Mouse (Mus musculus): Measurements from ENCODE around the gene Rhag.
A peak's percentile ranks its signal among the peaks of the same experiment; 100 is the strongest.

Gene Rhag

DNA sequence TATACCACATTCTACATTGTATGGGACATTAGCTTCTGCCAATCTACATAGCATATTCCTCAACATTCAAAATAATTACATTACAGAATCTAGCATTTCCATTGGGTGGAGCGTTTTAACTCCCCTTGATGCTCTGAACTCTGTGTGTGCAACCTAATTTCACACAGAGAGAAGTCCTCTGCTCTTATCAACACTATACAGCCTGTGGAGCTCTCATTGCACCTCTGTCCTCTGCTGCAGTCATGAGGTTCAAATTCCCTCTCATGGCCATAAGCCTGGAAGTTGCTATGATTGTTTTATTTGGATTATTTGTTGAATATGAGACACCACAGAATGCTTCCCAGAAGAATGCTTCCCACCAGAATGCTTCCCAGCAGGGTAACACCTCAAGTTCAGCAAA, at the start of gene Rhag:
TSS of gene Rhag (plus strand) at position 193 of the 400 bp plus-strand sequence.
- peak; percentile 83 for DNase-seq (ENCODE audit: low read depth)

DNA sequence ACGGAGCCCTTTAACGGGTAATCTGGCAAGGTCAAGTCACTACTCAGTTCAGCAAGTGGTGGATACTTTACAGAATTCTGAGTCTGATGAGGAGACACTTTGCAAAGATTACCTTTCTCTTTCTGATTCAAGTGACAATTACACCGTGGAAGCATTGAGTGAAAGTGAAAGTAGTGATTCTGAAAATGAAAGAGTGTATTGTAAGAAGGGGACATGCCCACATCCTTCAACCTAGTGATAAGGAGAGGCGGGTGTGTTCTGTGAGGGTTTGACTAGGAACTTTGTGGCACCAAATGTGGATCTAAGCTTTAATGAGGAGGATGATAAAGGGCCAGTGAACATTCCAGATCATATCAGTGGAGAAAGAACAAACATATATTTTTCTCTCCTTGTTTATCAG, 47.3 kb upstream of the Rhag start:
- DNase-seq (ENCODE audit: low read depth), result no peak

DNA sequence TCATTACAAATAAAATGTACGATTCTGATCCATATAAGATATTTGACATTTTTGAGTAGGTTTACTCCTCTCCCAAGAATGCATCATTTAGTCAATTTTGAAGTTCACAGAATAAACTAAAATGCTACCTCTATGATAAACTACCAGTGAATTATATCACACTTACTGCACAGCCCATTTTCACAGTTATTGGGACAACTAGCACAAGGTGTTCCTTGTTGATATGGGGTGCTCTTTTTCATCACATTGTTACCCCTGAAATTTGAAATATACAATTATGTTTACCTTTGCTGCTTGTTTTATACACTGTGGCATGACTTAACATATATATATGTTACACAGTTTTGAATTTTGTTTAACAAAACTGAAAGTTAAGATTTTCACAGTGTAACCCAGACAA, 43.8 kb upstream of the Rhag start:
- peak; percentile 35 for DNase-seq (ENCODE audit: low read depth)

DNA sequence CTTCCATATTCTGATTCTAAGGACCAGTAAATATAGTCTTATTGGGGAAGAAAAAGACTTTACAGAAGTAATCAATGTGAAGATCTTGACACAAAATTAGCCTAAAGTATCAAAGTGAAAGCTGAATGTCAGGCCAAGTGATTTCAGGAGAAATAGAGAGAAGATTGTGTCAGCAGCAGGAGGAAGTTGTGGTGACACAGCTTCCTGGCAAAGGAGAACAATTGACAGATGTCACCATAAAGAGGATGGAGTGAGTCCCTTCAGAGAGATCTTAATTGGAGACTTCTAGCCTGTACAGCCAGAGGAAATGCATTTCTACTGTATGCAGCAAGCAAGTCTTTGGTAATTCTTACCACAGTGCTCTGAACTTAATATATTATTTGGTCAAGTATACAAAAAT, 21.0 kb upstream of the Rhag start:
- no peak for DNase-seq (ENCODE audit: low read depth)

DNA sequence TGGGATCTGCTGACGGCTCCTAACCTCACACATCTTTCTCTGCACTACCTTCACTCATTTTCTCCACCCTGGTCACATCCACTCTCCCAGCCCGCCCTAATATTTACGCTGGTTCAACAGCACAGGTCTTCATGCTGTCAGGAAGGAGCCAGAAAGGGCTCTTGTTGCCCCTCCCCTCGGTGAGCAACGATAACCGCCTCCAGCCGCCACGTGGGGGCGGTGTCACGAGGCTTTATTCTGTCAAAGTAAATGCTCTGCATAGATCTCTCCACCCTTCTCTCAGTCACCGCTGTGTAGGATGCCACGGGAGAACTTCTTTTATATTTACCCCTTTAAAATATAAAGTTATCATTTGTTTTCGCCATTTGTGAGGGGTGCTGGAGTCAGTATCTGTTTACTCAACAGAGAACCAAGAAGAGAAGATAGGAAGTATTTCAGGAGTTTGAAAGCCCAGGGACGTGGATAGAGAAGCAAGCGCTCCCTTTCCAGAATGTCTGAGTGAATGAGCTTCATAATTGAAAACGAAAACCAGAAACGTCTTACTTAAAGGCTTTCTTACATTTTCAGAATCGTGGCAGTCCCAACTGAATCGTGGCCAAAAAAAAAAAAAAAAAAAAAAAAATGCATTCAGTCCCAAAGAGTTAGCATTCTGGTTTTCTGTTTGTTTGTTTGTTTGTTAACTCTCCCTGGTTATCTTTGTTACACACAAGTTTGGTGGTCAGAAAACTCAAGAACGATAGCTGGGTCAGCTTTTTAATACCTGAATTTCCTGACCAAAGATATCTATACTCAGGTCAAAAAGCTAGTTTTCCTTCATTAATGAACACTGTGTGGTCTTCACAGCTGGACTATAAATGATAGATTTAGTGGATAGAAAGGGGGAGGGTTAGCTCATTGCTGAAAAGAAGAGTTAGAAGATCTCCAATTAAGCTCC, 16.7 kb upstream of the Rhag start:
- peak; percentile 83 for DNase-seq (ENCODE audit: low read depth)

DNA sequence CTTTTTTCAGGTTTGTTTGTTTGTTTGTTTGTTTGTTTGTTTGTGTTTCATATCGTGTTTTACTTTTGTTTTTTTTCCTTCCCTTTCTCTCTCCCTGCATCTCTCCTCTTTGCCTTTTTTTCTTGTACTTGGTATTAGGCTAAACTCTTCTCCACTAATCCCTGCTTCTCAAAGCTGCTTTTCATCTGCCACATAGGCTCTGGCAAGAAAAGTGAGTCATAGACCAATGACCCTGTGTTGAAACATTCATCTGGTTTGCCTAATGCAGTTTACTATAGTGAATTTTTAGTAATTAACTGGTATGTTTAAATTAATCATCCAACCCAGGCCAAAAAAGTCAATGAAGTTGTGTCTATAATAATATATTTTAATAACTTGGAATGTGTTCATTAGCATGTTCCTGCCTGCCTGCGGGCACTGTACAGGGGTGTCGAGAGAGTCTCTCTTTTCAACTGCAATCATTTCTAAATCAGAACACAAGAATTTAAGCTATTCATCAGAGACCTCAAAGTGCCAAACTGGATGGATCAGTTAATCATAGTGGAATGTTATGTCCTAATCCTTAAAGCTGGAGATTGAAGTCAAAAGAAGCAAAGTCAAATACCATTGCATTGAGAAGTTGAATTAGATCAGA, 8.1 kb upstream of the Rhag start:
- no peak for DNase-seq (ENCODE audit: low read depth)

DNA sequence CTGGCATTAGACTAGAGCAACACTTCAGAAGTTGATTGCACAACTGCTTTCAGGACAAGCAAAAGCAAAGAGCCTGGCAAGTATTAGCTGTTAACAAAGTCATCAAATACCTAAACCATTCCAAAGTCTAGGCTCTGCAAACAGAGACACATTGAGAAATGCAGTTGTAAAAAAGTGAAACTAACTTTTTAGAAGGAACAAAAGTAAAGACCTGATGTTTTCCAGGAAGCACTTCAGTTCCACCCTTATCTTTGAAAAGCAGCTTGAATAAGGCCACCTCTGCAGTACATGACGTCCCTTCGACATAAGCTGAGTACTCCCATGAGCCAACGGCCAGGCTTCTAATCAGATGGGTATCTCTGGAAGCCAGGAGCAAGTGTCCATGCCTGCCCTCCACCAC, 4.4 kb upstream of the Rhag start:
- DNase-seq (ENCODE audit: low read depth), result peak; percentile 83

DNA sequence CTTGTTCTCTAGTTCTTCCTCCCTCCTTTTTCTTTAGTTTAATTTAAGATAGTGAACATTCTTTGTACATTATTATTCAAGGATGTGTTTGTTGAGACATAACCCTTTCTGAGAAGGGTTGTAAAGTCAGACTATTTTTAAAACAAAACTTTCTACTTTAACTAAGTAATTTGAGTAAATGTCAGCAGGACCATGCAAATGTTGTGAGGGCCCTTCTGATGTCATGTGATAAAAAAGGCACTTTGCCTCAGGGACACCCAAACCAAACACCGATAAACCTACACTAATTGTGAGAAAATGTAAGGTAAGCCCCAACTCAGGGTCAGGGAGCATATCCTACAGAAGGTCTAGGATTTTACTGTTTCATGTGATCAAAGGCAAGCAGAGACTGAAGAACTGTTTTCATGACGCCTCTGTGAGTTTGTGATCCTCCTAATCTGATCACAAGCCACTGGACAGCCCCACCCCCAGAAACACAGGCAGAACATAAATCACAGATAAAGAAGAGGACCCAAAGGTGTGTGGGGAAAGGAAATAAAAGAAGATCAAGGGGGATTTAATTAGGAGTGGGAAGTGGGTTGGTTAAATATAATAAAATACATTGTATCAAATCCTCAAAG, 3.9 kb upstream of the Rhag start, which contains the start of gene Crisp2:
TSS of gene Crisp2 (minus strand) at position 51 of the 620 bp plus-strand sequence.
- DNase-seq (ENCODE audit: low read depth), result no peak

DNA sequence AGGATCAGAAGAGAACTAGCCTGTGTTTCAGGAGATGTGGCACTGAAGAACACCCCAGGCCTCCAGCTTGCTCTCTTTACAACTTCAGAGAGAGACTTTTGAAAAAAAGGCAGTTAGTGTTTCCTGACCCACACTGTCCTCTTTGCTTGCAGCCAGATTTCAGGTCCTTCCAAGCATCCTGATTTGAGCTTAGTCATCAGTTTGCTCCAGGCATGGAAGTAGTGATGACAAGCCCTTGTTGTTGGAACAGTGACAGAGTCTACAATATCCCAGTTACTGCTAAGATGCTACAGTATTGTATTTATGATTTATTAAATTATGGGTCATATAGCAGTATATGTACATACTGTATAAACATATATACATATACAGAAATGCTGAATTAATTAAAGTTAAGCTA, 2.9 kb upstream of the Rhag start:
- no peak for DNase-seq (ENCODE audit: low read depth)

DNA sequence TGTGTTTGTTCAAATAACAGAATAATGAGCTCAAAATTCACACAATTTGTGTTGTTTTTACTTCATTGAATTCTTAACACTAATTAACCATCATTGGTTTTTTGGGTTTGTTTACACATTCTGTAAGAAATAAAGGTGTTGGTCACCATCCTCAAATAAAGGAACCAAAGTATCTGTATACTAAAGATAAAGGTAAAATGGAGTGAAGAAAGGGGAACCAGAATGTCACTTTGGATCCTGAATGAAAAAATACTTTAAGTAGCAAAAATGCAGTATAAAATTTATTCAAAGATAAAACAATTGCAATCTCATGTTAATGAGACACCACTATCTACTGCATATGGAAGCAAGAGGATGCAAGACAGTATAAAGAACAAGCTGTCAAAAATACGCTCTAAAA, 634 bp downstream of the Rhag start:
- DNase-seq (ENCODE audit: low read depth), result no peak

DNA sequence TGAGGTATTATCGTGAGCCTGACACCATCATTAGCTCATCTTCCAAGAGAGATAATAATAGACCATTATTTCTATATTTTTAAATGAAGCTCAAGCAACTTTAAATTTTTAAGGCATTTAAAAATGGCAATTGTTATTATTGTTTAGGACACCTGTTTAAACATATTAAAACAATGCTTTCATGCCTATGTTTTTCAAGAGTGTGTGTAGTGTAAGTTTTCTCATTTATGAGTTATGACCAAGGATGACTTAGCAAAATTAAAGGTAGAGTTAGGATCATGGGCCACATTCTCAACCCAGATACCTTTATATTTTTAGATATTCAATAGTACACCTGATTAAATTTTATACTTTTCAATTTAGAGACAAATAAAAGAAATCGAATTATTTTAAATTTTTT, 1.3 kb downstream of the Rhag start:
- no peak for DNase-seq (ENCODE audit: low read depth)

DNA sequence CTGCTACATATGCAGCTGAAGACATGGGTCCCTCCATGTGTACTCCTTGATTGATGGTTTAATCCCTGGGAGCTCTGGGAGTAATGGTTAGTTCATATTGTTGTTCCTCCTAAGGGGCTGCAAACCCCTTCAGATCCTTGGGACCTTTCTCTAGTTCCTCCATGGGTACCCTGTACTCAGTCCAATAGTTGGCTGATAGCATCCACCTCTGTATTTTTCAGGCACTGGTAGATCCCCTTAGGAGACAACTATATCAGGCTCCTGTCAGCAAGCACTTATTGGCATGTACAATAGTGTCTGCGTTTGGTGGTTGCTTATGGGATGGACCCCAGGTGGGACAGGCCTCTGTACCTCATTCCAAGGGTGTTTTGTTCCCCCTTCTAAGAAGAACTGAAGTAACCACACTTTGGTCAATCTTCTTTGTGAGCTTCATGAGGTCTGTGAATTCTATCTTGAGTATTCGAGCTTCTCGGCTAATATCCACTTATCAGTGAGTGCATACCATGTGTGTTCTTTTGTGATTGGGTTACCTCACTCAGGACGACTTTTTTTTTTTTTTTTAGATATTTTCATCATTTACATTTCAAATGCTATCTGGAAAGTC, 6.5 kb downstream of the Rhag start:
- DNase-seq (ENCODE audit: low read depth), result no peak

DNA sequence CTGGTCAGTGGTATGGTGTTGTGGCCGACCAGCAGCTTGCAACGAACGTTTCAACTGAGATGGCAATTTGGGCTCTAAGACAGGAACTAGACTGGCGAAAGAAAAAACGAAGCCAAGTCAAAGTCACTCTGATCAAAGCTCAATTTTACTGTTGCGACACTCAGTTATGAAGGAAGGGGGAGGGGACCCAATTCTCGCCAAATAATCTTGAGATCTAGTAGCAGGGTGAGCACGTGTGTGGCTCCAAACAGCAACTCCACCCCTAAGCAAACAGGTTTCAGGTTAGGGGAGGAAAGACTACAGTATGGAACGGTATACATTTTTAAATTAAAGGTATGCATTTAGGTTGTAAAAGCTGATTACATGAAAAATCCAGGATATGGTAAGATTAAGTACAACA, 10.6 kb downstream of the Rhag start:
- DNase-seq (ENCODE audit: low read depth), result no peak

DNA sequence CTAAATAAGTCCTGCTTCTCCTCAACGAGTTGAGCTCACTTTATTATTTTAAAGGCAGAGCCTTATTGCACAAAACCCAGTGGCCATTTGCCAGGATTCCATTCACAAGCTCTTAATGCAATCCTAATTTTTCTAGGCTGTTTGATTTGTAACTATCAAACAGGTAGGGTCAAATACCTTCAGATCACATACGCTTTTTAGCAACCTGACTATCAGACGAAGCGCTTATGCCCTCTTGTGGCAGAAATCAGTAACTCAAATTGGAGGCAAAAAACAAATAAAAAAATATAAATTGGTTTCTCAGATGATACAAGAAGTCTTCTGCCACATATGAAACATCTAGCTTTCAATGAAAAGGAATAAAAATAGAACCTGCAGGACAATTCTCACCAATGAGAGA, 12.9 kb downstream of the Rhag start:
- DNase-seq (ENCODE audit: low read depth), result no peak

DNA sequence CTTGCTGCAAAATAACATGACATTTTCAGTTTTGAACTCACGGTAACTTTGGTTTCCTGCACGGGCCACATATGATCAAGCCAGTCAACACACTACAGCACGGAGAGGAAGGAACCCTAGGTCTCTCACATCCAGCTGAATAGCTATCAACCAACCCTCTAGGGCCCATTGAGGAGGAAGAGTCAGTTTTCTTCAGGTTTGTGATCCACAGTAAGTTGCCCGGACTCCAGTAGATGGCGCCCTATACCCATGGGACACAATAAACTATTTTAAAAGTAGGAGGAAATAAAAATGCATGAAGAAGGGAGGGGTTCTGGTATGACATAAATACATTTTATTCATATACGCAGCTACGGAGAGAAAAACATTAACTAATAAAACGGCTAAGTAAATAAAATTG, 13.6 kb downstream of the Rhag start:
- no peak for DNase-seq (ENCODE audit: low read depth)

DNA sequence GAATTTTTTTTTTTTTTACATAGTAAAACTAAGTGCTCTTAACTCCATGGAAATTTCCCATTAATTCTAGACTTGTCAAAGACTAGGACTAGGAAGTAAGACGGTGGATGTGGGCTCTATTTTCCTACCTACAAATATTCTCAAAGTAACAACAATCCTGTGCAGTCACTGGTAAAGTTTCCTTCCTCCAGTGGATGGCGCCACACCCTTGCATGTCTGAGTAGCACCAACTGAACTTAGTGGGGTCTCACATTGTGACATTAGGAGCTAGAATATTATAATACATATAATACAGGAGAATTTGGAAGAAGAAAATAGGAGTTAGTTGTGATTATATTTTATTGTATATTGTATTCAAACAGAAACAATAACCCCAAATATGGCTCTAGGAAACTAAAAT, 20.9 kb downstream of the Rhag start:
- DNase-seq (ENCODE audit: low read depth), result no peak

DNA sequence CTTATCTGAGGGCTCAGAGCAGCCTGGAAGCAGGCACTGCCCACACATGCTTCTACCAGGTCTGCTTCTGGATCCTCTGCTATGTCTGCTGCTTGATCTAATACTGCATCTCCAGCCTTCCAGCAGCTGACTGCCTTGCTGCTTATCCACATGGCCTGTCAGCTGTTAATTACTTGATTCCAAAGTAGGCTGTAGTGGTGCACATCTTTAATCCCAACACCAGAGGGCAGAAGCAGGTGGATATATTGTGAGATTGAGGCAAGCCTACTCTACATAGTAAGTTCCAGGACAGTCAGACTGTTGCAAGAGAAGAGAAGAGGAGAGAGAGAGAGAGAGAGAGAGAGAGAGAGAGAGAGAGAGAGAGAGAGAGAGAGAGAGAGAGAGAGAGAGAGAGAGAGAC, 26.4 kb downstream of the Rhag start:
- no peak for DNase-seq (ENCODE audit: low read depth)

DNA sequence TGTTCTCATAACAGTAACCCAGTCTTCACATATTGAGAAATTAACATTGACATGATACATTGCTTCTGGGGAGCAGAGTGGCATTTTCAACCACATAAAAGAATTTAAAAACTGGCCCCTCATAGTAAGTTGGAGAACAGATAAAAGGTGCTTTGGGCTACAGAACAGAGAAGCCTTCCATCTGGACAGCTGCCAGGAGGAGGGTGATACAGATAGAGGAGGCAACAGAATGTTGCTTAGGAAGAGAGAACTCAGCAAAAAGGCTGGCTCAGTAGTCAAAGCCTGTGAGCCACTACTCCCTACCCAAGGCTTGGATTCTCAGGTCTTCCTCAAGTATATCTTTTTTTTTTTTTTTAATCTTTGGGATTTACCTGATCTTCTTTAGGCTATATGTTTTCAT, 44.1 kb downstream of the Rhag start:
- DNase-seq (ENCODE audit: low read depth), result no peak

DNA sequence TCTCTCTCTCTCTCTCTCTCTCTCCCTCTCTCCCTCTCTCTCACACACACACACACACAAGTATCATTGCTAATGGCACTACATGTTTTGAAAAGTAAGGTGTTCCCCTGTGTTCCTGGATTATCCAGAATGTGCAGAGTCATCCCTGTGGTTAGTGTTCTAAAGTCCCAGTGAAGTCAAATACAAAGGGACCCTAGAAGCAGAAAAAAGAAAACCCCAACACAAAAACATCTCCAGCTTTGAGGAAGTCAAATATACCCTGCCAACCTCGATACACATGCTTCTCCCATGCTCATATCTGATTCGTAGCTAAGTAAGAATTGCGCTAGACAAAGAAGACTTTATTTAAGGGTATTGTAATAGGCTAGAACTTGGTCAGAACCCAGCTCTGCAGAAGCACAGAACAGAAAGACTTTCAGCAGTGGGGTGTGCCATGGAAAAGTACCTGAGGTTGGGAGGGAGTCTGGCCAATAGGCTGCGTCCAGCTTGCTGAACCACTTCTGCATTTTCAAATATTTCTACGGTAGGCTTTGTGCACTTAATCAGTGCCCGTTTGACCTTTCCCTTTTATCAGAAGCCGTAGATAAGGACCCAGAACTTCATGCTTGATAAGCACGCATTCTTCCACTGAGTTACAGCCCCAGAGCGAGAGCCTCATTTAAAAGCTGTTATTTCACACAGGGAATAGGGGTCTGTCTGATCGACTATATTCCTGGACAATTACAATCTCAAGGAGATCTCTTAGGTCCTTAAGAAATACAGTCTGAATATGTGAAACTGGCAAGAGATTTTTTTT, 58.2 kb downstream of the Rhag start:
- DNase-seq (ENCODE audit: low read depth), result no peak

DNA sequence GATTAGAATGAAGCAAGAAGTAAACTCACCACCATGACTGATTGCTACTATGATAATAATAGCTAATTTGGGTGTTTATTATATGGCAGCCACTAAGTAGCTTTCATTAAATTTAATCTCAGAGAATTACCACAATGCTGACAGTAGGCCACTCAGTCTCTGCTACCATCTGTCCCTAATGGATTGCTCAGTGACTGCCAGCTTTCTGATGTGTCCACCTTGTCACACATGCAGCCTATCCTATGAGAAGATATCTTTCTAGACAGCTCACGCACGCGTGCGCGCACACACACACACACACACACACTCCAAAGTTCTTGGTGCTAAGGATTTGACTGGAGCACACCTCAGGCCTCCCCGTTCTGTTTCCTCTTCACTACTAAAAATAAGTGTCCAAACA, 61.7 kb downstream of the Rhag start:
- no peak for DNase-seq (ENCODE audit: low read depth)

DNA sequence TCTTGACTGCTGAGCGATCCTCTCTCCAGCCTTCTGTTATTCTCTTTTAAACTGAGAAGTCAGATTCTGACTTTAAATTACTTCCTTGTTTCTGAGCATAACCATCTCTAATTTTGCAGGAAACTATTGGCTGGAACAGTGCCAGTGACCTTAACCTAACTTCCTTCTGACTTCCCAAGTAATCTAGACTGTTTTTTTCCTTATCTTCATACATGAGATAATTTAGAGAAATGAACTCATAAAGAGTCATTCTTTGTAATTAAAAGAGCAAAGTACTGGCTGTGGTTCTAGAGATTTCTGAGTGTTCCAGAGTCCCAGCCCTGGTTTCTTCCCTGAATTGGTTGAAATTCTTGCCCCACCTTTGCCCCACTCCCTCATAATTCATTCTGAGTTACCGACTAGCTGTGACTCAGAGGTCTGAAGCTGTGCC, 62.7 kb downstream of the Rhag start:
- no peak for DNase-seq (ENCODE audit: low read depth)

DNA sequence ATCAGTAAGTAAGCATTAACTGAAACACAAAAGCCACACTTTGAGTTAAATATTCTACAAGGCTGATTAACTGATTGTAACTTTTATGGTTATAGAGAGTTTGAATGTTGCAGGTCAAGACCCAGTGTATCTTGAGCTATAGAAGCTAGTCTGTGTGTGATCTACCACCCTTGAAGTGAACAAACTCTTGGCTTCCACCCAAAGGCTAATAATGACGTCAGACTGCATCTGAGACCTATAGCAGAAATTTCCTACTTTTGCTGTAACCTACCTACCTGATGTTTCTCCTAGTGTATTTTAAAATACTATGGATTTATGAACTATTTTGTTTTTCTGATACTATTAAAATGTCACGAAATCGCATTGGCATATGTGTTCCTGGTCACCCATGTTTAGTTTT, 63.8 kb downstream of the Rhag start:
- no peak for DNase-seq (ENCODE audit: low read depth)

All from c-Kit-positive CD71-positive TER-119-negative erythroid progenitor cells, embryonic 14.5 days (primary cell).